Mouse (Mus musculus): ENCODE data around the gene Cyp2s1. TPM values are rescaled to one million over a fixed set of nuclear protein-coding genes. Genes with fewer than 3 reads are reported as not detected.

The Cyp2s1 gene
- polyA plus RNA-seq, 1 experiment: 10.1 TPM

- WGBS: under 1% methylated on average over 55 of the region's 55 CpGs
- DNase-seq: peak; percentile 99 to 100
- TF ChIP-seq CTCF (IDR thresholded peaks at IDR 0.05; ENCODE audit: borderline replicate concordance, insufficient read depth, low read depth, low read length) (no peak; the same call in 1 of the 2 replicates), POLR2A (IDR thresholded peaks at IDR 0.05; ENCODE audit: borderline replicate concordance, insufficient read depth, low read length) (peak; percentile 30; the same call in 1 of the 2 replicates)
- Histone ChIP-seq H3K27me3 (ENCODE audit: control insufficient read depth, insufficient read depth, low read length) (no peaks in the 10 kb centered on the region), H3K4me1 (ENCODE audit: control insufficient read depth, insufficient read depth, low read length) (no peaks in the 10 kb centered on the region; the same call in 1 of the 2 replicates), H3K4me3 (replicated peaks; ENCODE audit: insufficient read depth, low read depth, low read length) (peak within 1 kb of the TSS; percentile 69), H3K27ac (ENCODE audit: insufficient read depth, low read length) (peak within 1 kb of the TSS; percentile 76)
Measured at GRCm38 (mm10) chr7:25754738-25755467, 61.8 kb downstream of the Cyp2s1 start, which contains the start of gene Hnrnpul1. Hnrnpul1 (minus strand) TSS chr7:25754757.

GRCm38 (mm10) chr7:25754439-25754737, 62.3 kb downstream of the Cyp2s1 start:
- H3K27me3 ChIP-seq (ENCODE audit: control insufficient read depth, insufficient read depth, low read length): no peaks in the 10 kb centered on the region
- no peak for DNase-seq
- peak overlapping the region; percentile 76 for H3K27ac ChIP-seq (ENCODE audit: insufficient read depth, low read length)
- H3K4me3 ChIP-seq (replicated peaks; ENCODE audit: insufficient read depth, low read depth, low read length): peak overlapping the region; percentile 68
- no peak for TF ChIP-seq POLR2A (IDR thresholded peaks at IDR 0.05; ENCODE audit: borderline replicate concordance, insufficient read depth, low read length)
- no peak for TF ChIP-seq CTCF (IDR thresholded peaks at IDR 0.05; ENCODE audit: borderline replicate concordance, insufficient read depth, low read depth, low read length)
- no peaks in the 10 kb centered on the region; the same call in 1 of the 2 replicates for H3K4me1 ChIP-seq (ENCODE audit: control insufficient read depth, insufficient read depth, low read length)
- WGBS: under 1% methylated on average over 30 of the region's 30 CpGs

GRCm38 (mm10) chr7:25753643-25754438, 62.9 kb downstream of the Cyp2s1 start:
- Histone ChIP-seq H3K4me3 (replicated peaks; ENCODE audit: insufficient read depth, low read depth, low read length) (peak overlapping the region; percentile 68), H3K4me1 (ENCODE audit: control insufficient read depth, insufficient read depth, low read length) (no peaks in the 10 kb centered on the region; the same call in 1 of the 2 replicates), H3K27ac (ENCODE audit: insufficient read depth, low read length) (peak overlapping the region; percentile 76), H3K27me3 (ENCODE audit: control insufficient read depth, insufficient read depth, low read length) (no peaks in the 10 kb centered on the region)
- TF ChIP-seq CTCF (IDR thresholded peaks at IDR 0.05; ENCODE audit: borderline replicate concordance, insufficient read depth, low read depth, low read length): no peak
- TF ChIP-seq POLR2A (IDR thresholded peaks at IDR 0.05; ENCODE audit: borderline replicate concordance, insufficient read depth, low read length): no peak
- DNase-seq: no peak
- WGBS: 2% methylated on average over 46 of the region's 46 CpGs

DNA sequence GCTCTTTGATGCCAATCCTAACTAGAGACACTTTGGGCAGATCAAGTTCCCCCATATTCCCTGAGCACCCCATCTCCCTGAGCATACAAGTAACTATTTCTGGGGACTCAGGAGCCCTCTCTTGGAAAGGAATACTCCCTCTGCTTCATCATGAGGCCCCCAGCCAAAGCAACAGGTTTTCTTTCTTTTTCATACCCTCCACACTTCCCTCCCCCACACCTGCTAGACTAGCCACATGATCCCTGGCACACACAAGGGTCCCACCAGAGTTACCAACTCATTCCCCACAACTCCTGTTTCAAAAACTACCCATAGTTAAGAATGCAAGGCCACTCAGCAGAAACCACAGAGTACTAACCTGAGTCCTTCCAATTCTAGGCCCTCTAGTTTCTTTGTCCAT, 63.6 kb downstream of the Cyp2s1 start:
- TF ChIP-seq CTCF (IDR thresholded peaks at IDR 0.05; ENCODE audit: borderline replicate concordance, insufficient read depth, low read depth, low read length) (no peak), POLR2A (IDR thresholded peaks at IDR 0.05; ENCODE audit: borderline replicate concordance, insufficient read depth, low read length) (no peak)
- Histone ChIP-seq H3K4me3 (replicated peaks; ENCODE audit: insufficient read depth, low read depth, low read length) (peak overlapping the region; percentile 68), H3K27ac (ENCODE audit: insufficient read depth, low read length) (no peak overlapping the region), H3K4me1 (ENCODE audit: control insufficient read depth, insufficient read depth, low read length) (no peaks in the 10 kb centered on the region; the same call in 1 of the 2 replicates), H3K27me3 (ENCODE audit: control insufficient read depth, insufficient read depth, low read length) (no peaks in the 10 kb centered on the region)
- no peak for DNase-seq

Other genes starting within 250 kb of the Cyp2s1 start
- 0.11 and 0.13 TPM in 2 replicates for gene Erich4, start 201.0 kb downstream of the Cyp2s1 start, polyA plus RNA-seq (2012; rRNA removed)
- gene Dmac2, start 197.5 kb downstream of the Cyp2s1 start, polyA plus RNA-seq (2012; rRNA removed): 109 and 113 TPM in 2 replicates
- gene B3gnt8, start 190.3 kb downstream of the Cyp2s1 start, polyA plus RNA-seq (2012; rRNA removed): 0.52 and 1.0 TPM in 2 replicates
- gene Bckdha, start 157.9 kb downstream of the Cyp2s1 start, polyA plus RNA-seq (2012; rRNA removed): 87.3 and 94.0 TPM in 2 replicates
- gene Exosc5, start 157.7 kb downstream of the Cyp2s1 start, polyA plus RNA-seq (2012; rRNA removed): 42.3 and 42.8 TPM in 2 replicates
- gene Tmem91, start 141.7 kb downstream of the Cyp2s1 start, polyA plus RNA-seq (2012; rRNA removed): 27.2 and 27.4 TPM in 2 replicates
- gene B9d2, start 136.1 kb downstream of the Cyp2s1 start, polyA plus RNA-seq (2012; rRNA removed): 36.9 and 37.3 TPM in 2 replicates
- gene Tgfb1, start 129.9 kb downstream of the Cyp2s1 start, polyA plus RNA-seq (2012; rRNA removed): 4.9 and 5.0 TPM in 2 replicates
- 59.3 and 62.7 TPM in 2 replicates for gene Ccdc97, start 97.8 kb downstream of the Cyp2s1 start, polyA plus RNA-seq (2012; rRNA removed)
- 48.7 and 49.0 TPM in 2 replicates for gene Hnrnpul1, start 62.2 kb downstream of the Cyp2s1 start, polyA plus RNA-seq (2012; rRNA removed)
- 23.6 and 27.1 TPM in 2 replicates for gene Axl, start 28.2 kb downstream of the Cyp2s1 start, polyA plus RNA-seq (2012; rRNA removed)
- not detected in 2 replicates for gene Cyp2b10, start 80.7 kb upstream of the Cyp2s1 start, polyA plus RNA-seq (2012; rRNA removed)
- not detected in 2 replicates for gene Cyp2b13, start 244.6 kb upstream of the Cyp2s1 start, polyA plus RNA-seq (2012; rRNA removed)

All from cerebellum, adult 2 months (tissue).